Mouse (Mus musculus) retina, adult 2 months (tissue): Measurements from ENCODE around the gene Syt16.

ENCODE experiments used
- DNase-seq: peaks from one replicate; pipeline ENCODE4 v3.0.0-alpha.2; 2012; ENCODE audit warnings: low read depth, low spot score

Gene Syt16

GRCm38 (mm10) chr12:74216103-74216728 lies 218.8 kb downstream of the Syt16 start:
- no peak for DNase-seq

DNA sequence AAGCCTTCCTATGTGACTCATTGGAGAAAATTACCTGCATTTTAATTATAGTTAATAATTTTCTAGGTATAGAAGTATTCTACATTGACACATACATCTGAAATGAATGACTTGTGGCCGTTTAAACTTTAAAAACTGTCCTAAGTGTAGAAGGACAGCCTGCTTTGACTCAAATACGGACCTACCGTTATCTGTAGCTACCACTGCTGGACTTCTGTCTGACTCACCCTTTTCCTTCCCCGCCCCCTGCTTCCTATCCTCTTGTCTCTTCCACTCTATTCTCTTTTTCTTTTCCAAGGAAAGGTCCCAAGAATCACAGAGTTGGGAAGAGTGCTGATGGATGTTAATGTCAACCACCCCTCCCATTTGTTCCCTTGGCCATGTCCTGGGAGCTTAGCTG lies 222.4 kb downstream of the Syt16 start:
- no peak for DNase-seq

DNA sequence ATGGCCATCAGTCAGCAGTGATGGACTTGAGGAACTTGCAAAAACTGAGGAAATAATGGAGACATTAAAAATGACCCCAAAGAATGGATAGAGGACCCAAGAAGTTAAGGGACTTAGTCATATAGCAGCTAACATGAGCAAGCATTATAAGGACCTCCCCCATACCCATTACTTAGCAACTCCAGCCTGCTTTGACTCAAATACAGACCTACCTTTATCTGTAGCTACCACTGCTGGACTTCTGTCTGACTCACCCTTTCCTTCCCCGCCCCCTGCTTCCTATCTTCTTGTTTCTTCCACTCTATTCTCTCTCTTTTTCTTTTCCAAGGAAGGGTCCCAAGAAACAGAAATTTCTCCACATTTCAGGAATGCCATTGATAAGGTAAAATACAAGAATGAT lies 223.2 kb downstream of the Syt16 start:
- DNase-seq = no peak

GRCm38 (mm10) chr12:74230808-74231207 lies 233.3 kb downstream of the Syt16 start:
- no peak for DNase-seq

DNA sequence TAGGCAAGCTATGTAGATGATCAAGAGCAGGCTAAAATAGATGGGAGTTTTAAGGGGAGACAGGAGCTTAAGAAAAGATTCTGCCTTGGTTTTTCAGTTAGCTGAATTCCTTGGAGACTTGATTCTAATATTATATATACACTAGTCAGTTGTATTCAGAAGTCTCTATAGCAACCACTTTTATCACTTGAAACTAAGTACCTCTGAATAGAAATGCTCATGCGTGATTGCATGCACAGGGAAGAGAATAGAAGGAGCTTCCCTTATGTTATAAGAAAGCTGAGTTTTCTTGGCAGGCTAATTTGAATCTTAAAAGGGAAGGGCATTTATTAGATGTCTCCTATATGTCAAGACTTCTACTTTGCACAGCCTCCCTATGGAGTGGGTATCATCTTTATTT lies 235.4 kb downstream of the Syt16 start:
- no peak for DNase-seq

- DNase-seq = no peak
Observed at GRCm38 (mm10) chr12:74236191-74236590, 238.7 kb downstream of the Syt16 start.

- DNase-seq = no peak
Observed at GRCm38 (mm10) chr12:74238056-74238455, 240.6 kb downstream of the Syt16 start.

DNA sequence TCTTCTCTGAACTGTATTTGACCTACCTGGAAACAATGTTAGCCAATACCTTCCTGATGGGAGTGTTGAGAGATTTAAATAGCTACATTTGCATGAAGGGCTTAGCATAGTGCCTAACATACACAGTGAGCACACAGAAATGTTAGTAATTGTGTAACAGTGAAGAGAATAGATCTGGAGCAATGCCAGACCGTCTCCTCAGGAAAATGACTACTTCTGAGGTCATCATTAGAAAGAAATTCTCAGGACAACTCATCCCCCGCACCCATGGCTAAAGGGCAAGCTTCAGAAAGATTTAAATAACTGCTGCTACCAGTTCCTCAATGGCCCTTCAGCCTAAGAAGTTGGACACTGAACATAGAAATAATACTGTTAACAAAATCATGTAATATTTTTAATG lies 241.3 kb downstream of the Syt16 start:
- no peak for DNase-seq

- DNase-seq = no peak
Observed at GRCm38 (mm10) chr12:74264846-74265245, 267.4 kb downstream of the Syt16 start.

DNA sequence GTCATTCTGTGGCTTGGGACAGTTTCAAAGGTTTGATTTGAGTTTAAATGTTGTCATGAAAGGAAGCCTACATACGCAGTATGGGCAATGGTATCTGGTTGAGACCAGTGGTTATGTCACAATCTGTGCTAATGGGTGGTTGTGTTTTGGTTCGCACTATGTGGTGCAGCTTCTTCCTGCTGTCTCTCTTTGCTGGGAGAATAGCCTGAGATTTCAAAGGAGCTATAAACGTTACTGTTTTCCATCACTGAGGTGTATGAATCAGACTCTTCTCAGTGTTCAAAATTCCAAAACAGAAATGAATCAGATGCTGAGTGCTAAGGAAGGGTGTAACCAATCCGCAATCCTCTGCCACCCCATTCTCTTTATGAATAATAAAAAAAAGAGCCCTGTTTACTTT lies 269.6 kb downstream of the Syt16 start:
- no peak for DNase-seq

DNA sequence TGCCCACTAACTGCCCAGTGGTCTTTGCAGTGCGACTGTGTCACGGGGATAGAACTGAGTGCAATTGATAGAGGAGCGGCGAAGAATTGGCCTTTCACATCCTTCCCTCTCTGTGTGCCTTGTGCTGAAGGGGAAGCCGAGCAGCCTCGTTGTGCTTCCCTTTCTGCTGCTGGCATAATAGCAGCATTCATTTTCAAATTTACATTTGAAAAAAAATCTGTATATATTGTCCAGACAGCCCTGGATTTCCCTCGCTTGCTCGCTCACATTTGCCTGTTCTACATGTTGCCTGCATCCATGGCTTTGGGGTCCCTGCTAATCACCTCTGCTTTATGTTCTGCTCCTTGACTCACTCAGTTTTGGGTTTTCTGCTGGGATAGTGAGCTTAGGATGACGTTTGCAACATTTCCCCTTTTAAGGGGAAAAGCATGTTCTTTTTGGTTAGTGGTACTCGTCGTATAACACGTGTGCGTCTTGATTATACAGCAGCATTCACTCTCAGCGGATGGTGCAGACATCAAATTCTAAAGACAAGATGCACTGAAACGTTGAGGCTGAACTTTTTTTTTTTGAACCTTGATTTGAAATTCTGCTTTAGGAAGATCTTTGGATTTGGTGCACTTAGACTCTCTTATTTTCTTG lies 271.3 kb downstream of the Syt16 start:
- no peak for DNase-seq

- no peak for DNase-seq
Observed at GRCm38 (mm10) chr12:74272545-74272944, 275.1 kb downstream of the Syt16 start.

DNA sequence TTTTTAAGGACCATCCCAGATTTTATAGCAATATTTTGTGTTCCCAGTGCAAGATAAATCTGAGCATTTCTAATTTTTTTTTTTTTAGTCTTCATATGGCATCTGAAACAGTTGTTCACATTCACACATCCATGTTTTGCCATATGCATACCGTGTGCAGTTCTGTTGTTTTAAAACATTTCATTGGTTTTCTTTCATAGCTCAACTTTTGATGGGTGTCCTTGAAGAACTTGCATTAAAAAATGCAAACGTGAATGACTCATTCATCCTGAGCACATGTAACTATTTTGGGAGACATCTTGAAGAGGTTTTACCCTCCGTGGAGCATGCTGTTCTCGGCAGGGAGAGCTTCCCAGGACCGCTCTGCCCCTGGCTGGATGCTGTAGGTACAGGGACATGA lies 279.8 kb downstream of the Syt16 start:
- DNase-seq = no peak

DNA sequence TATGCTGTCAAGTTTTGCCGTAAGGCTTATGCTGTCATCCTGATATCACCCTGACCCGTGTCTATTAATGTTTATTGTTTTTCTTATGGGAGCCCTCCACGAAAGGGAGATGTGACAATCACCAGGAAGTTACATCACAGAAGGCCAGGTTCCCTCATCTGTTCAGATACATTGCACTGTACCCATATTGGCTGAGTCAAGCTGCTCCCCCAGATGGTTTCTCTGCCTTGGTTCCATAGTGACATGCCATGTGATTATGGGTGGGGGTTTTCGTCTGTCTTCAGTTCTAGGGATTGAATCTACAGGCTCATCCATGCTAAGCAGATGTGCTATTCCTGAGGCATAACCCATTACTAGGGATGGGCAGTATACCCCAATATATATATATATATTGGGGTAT lies 283.9 kb downstream of the Syt16 start:
- DNase-seq = no peak

DNA sequence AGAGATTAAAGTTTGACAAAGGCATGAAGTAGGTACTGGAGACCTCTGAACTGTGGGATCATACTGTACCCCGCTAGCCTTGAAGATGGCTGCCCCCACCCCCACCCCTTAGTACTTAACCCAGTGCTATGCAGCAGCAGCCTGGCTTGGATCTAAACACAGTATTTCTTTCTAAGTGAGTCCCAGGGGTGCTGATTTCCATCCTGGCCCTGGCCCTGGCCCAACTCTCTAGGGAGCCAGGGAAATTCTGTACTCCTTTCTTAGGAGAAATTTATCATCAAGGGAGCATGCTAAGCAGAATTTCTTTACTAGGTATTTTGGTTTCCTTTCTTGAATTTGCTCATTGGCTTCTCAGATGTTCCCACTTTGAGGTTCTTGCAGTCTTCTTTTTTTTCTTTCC lies 285.4 kb downstream of the Syt16 start:
- DNase-seq = no peak

GRCm38 (mm10) chr12:74284020-74284684 lies 286.7 kb downstream of the Syt16 start:
- peak; percentile 22 for DNase-seq

DNA sequence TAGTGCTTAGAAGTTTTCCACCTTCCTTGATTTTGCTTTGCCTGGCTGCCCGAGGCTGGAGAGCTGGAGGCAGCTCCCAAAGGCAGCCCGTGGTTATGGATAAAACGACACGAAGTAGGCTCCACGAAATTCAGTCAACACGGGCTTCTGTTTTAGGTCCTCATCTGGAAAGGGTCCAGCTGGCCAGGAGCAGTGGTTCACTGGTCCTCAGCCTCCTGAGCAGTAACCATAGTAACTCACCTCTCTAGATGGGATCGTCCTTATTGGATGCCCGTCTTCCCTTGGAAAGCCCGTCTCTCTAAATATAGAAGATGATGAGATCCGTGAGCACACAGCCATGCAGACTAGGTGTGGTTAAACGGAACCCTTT lies 287.2 kb downstream of the Syt16 start:
- DNase-seq = no peak

DNA sequence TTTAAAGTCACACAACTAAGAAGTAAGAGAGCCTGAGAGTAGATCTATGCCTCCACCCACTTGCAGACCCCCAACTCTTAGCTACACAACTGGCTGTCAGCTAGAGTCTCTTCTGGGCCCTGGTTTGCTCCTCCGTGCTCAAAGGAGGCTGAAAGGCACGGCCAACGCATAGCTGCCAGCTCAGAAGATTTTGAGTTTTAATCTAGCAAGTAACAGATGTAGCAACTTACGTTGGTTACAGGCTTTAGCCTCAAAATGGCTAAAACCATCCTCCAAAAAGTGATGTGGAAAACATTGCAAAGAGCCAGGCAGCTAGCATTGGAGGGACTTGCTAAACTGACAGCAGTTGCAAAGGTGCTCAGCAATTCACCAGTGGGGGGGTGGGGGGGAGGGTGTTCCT lies 293.5 kb downstream of the Syt16 start:
- DNase-seq = no peak

DNA sequence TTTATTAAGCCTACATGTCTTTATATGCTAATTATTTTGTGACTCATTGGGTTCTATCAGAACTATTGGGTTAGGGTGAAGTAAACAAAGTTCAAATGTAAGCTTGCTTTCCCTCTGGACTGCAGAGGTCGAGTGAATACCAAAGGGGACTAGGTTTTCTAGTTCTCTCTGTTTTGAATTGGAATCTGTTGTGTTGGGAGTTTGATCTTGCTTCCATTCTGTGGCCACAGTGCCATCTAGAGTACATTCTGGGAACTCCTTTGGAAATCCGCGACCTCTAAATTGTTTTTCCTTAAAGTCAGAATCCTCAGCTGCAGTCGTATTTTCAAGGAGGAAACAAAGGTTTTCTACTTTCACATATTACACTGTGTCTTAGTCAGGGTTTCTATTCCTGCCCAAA lies 296.2 kb downstream of the Syt16 start:
- DNase-seq = peak; percentile 29

DNA sequence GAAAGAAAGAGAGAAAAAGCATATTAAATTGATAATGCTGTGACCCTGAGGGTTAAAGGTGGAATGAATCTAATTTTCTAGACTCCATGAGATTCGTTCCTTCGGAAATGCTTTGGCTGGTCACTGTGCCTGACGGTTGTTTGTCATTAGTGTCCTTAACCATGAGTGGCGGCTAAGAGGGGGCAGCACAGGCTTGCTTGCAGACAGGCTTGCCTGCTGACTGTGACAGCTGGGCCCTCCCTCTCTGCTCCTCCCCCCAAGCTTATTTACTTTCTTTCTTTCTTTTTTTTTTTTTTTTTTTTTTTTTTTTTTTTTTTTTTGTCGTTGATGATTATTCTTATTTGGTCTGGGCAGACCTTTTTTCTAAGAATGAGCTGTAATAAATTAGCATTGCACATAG lies 298.9 kb downstream of the Syt16 start:
- DNase-seq = no peak

- no peak for DNase-seq
Observed at GRCm38 (mm10) chr12:74301559-74301958, 304.1 kb downstream of the Syt16 start.

DNA sequence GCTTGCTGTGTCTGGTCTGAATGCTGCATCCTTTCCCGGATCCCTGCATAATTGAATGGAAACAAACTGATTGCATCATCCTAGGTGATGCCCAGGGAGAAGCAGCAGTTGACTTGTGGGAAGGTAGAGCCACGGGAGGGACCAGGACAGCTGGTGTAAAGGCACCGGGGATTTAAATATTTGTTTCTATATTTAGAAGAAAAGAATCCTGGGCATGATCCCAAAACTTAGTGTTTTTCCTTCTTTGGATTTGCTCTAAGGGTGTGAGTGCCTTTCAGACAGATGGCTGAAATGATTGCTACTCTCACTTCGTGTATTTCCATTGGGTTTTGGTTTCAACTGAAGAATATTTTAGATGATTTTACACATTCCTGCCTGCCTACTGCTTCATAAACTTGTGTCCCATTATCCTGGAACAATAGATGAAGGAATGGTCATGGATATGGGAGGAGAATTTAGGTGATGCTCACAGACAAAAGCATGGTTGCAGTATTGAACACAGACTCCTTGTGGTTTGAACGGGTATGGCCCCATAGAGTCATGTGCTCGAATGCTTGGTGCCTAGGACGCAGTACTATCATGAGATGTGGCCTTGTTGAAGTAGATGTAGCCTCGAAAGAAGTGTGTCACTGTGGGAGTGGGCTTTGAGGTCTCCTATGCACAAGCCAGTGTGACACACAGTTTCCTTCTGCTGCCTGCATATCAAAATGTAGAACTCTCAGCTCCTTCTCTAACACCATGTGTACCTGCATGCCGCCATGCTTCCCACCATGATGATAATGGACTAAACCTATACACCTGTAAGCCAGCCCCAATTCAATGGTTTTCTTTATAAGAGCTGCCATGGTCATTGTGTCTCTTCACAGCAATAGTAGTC lies 306.2 kb downstream of the Syt16 start:
- no peak for DNase-seq
